Mouse (Mus musculus): ENCODE data around the gene Lexm.

Lexm gene

GRCm38 (mm10) chr4:106617056-106617455, at the start of gene Lexm:
TSS of gene Lexm (minus strand) at chr4:106617241.
- no peak for DNase-seq (ENCODE audit: low read depth, low spot score)

GRCm38 (mm10) chr4:106666546-106666945, 49.5 kb upstream of the Lexm start:
- no peak for DNase-seq (ENCODE audit: low read depth, low spot score)

- no peak for DNase-seq (ENCODE audit: low read depth, low spot score)
Observed at GRCm38 (mm10) chr4:106665673-106666072, 48.6 kb upstream of the Lexm start.

- DNase-seq (ENCODE audit: low read depth, low spot score): no peak
Observed at GRCm38 (mm10) chr4:106665269-106665668, 48.2 kb upstream of the Lexm start.

- DNase-seq (ENCODE audit: low read depth, low spot score): no peak
Observed at GRCm38 (mm10) chr4:106664697-106665096, 47.7 kb upstream of the Lexm start.

- no peak for DNase-seq (ENCODE audit: low read depth, low spot score)
Observed at GRCm38 (mm10) chr4:106663956-106664470, 47.0 kb upstream of the Lexm start.

GRCm38 (mm10) chr4:106655681-106656080, 38.6 kb upstream of the Lexm start:
- DNase-seq (ENCODE audit: low read depth, low spot score): no peak

GRCm38 (mm10) chr4:106653051-106653450, 36.0 kb upstream of the Lexm start:
- DNase-seq (ENCODE audit: low read depth, low spot score): no peak

- DNase-seq (ENCODE audit: low read depth, low spot score): no peak
Observed at GRCm38 (mm10) chr4:106652546-106652945, 35.5 kb upstream of the Lexm start.

- DNase-seq (ENCODE audit: low read depth, low spot score): peak; percentile 97
Observed at GRCm38 (mm10) chr4:106650833-106651527, 33.9 kb upstream of the Lexm start, which contains the start of gene Pars2. TSS of gene Pars2 (plus strand) at chr4:106651069.

GRCm38 (mm10) chr4:106647137-106647536, 30.1 kb upstream of the Lexm start:
- DNase-seq (ENCODE audit: low read depth, low spot score): no peak

GRCm38 (mm10) chr4:106645797-106646196, 28.8 kb upstream of the Lexm start:
- DNase-seq (ENCODE audit: low read depth, low spot score): no peak

GRCm38 (mm10) chr4:106644218-106644610, 27.2 kb upstream of the Lexm start:
- DNase-seq (ENCODE audit: low read depth, low spot score): no peak

GRCm38 (mm10) chr4:106643483-106644217, 26.6 kb upstream of the Lexm start:
- DNase-seq (ENCODE audit: low read depth, low spot score): no peak

GRCm38 (mm10) chr4:106634086-106634479, 17.0 kb upstream of the Lexm start:
- DNase-seq (ENCODE audit: low read depth, low spot score): no peak

GRCm38 (mm10) chr4:106633281-106634085, 16.4 kb upstream of the Lexm start:
- no peak for DNase-seq (ENCODE audit: low read depth, low spot score)

- DNase-seq (ENCODE audit: low read depth, low spot score): no peak
Observed at GRCm38 (mm10) chr4:106632313-106632712, 15.3 kb upstream of the Lexm start.

- no peak for DNase-seq (ENCODE audit: low read depth, low spot score)
Observed at GRCm38 (mm10) chr4:106630333-106631220, 13.5 kb upstream of the Lexm start.

GRCm38 (mm10) chr4:106629374-106629773, 12.3 kb upstream of the Lexm start:
- no peak for DNase-seq (ENCODE audit: low read depth, low spot score)

- no peak for DNase-seq (ENCODE audit: low read depth, low spot score)
Observed at GRCm38 (mm10) chr4:106628650-106629360, 11.8 kb upstream of the Lexm start.

All from retina, postnatal 7 days (tissue).